Mouse (Mus musculus) intestine, embryonic 14.5 days (tissue): ENCODE data around the gene Fbxo31. TPM values are rescaled to one million over a fixed set of nuclear protein-coding genes. Genes with fewer than 3 reads are reported as not detected.
A peak's percentile ranks its signal among the peaks of the same experiment; 100 is the strongest.

Experiments
- ATAC-seq: fragments of 200-750 bp; cut with Nextera tagmentation; replicated peaks from 2 replicates; pipeline ENCODE4 v1.8.0; 2017; ENCODE audit warnings: low read depth, moderate number of reproducible peaks, moderate TSS enrichment, moderate library complexity; ENCODE audit not compliant: low FRiP score, low TSS enrichment
- DNase-seq: peaks from one replicate; pipeline ENCODE4 v3.0.0-alpha.2; 2018; ENCODE audit warnings: low spot score
- H3K27ac ChIP-seq: fragments of 300-500 bp; sonication (generic); 2 replicates; pipeline ENCODE4 v1.5.1; 2014; ENCODE audit warnings: low read depth, mild to moderate bottlenecking, control low read depth
- H3K27me3 ChIP-seq: fragments of 300-500 bp; sonication (generic); replicated peaks from 2 replicates; pipeline ENCODE4 v1.6.1; 2014; ENCODE audit warnings: low read length, control low read depth; ENCODE audit not compliant: control insufficient read depth, insufficient read depth
- H3K36me3 ChIP-seq: fragments of 300-500 bp; sonication (generic); 2 replicates; pipeline ENCODE4 v1.6.1; 2014; ENCODE audit warnings: low read length, control low read depth; ENCODE audit not compliant: control insufficient read depth, insufficient read depth
- H3K4me1 ChIP-seq: fragments of 300-500 bp; sonication (generic); replicated peaks from 2 replicates; pipeline ENCODE4 v1.6.1; 2014; ENCODE audit warnings: low read length, control low read depth, mixed read lengths; ENCODE audit not compliant: control insufficient read depth, insufficient read depth
- H3K4me2 ChIP-seq: fragments of 300-500 bp; sonication (generic); 2 replicates; pipeline ENCODE4 v1.6.1; 2014; ENCODE audit warnings: low read length
- H3K4me3 ChIP-seq: fragments of 300-500 bp; sonication (generic); 2 replicates; pipeline ENCODE4 v1.5.1; 2014; ENCODE audit warnings: low read depth, low read length, control low read depth, mixed read lengths
- H3K9ac ChIP-seq: fragments of 300-500 bp; sonication (generic); 2 replicates; pipeline ENCODE4 v1.6.1; 2014; ENCODE audit warnings: mild to moderate bottlenecking, low read length
- H3K9me3 ChIP-seq: fragments of 300-500 bp; sonication (generic); 2 replicates; pipeline ENCODE4 v1.6.1; 2016; ENCODE audit warnings: low read length, control low read depth; ENCODE audit not compliant: control insufficient read depth
- WGBS: fragments of 180-500 bp; shearing (Covaris S2); extraction: QIAGEN DNeasy Blood & Tissue Kit; methylation state at CpG from one replicate; pipeline ENCODE4 v1.1.7; 2014; 5-methylcytosine and 5-hydroxymethylcytosine counted together
- polyA plus RNA-seq: library from polyadenylated mRNA; unstranded; fragments of >200 nt; fragmentation: Nextera tagmentation; extraction: Ambion mirVana; gene quantifications from 2 replicates; pipeline ENCODE4 v1.2.1, GENCODE M21; 2014

The Fbxo31 gene
- polyA plus RNA-seq, 1 experiment from 2014 or later, result 14.5 TPM

DNA sequence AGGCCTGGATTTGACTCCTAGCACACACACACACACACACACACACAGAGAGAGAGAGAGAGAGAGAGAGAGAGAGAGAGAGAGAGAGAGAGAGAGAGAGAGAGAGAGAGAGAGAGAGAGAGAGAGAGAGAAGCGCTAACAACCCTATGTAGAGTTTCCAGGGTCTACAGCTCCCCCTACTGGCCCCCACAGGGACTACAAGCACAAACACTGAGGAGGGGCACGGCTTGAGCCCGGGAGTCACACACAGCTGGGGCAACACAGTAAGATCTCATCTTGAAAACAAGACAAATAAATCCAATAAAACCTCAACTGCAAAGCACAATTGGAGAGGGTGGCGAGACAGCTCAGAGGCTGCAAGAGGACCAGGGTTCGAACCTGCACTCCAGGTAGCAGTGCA lies 46.2 kb downstream of the Fbxo31 start:
- WGBS, result 49% methylated on average over 5 of the region's 5 CpGs
- ATAC-seq (no peak), DNase-seq (peak; percentile 76)

GRCm38 (mm10) chr8:121530639-121531038 lies 48.0 kb downstream of the Fbxo31 start:
- H3K9me3 ChIP-seq, result no peaks in the 10 kb centered on the region
- no peak overlapping the region for H3K4me2 ChIP-seq
- no peak overlapping the region for H3K9ac ChIP-seq
- WGBS, result 73% methylated on average over 10 of the region's 10 CpGs
- peaks cover 3% of the 10 kb centered on the region; the same call in 1 of the 2 replicates for H3K4me1 ChIP-seq
- no peak overlapping the region for H3K27ac ChIP-seq
- no peaks in the 10 kb centered on the region for H3K36me3 ChIP-seq
- ATAC-seq (no peak), DNase-seq (no peak)
- 0 out of 2 replicates have a peak, but pooled peaks cover 3% of the 10 kb centered on the region for H3K27me3 ChIP-seq
- no peak overlapping the region for H3K4me3 ChIP-seq

More for the DNA sequence above, 46.2 kb downstream of the Fbxo31 start:
- H3K4me1 ChIP-seq, result no peaks in the 10 kb centered on the region
- H3K9me3 ChIP-seq, result no peaks in the 10 kb centered on the region
- no peak overlapping the region for H3K9ac ChIP-seq
- H3K27me3 ChIP-seq, result 0 out of 2 replicates have a peak, but pooled peaks cover 3% of the 10 kb centered on the region
- H3K4me2 ChIP-seq, result no peak overlapping the region
- no peak overlapping the region for H3K27ac ChIP-seq
- H3K4me3 ChIP-seq, result no peak overlapping the region
- no peaks in the 10 kb centered on the region for H3K36me3 ChIP-seq

- Histone ChIP-seq H3K9me3 (no peaks in the 10 kb centered on the region), H3K27me3 (0 out of 2 replicates have a peak, but pooled peaks cover 3% of the 10 kb centered on the region), H3K36me3 (no peaks in the 10 kb centered on the region), H3K4me3 (no peak overlapping the region), H3K4me1 (peaks cover 3% of the 10 kb centered on the region; the same call in 1 of the 2 replicates), H3K9ac (no peak overlapping the region), H3K4me2 (no peak overlapping the region), H3K27ac (no peak overlapping the region)
- ATAC-seq (no peak), DNase-seq (no peak)
- WGBS, result 86% methylated on average over 15 of the region's 15 CpGs
These were observed 49.8 kb downstream of the Fbxo31 start for GRCm38 (mm10) chr8:121528790-121529189.

DNA sequence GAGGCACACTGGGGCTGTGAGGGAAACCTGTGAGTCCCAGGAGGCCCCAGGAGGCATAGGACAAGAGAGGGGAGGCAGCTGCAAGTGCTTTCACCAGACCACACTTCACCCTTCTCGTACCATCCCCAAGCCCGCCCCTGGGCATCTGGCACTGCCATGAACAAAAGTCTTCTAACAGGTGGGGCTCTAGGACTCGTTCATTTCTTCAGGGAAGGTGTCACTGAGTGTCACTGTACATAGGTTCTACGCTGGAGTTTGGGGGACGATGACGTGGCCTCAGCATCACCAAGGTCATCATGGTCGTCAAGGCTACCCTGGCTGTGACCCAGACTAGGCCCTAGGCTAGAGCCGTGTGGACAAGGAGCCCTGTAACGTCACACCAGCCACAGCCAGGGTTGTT lies 50.9 kb downstream of the Fbxo31 start:
- WGBS, result 84% methylated on average over 9 of the region's 9 CpGs
- Histone ChIP-seq H3K4me2 (no peak overlapping the region), H3K27ac (no peak overlapping the region), H3K4me1 (peaks cover 3% of the 10 kb centered on the region; the same call in 1 of the 2 replicates), H3K9ac (no peak overlapping the region), H3K9me3 (no peaks in the 10 kb centered on the region), H3K27me3 (0 out of 2 replicates have a peak, but pooled peaks cover 3% of the 10 kb centered on the region), H3K36me3 (no peaks in the 10 kb centered on the region), H3K4me3 (no peak overlapping the region)
- DNase-seq (no peak), ATAC-seq (no peak)

- no peak for DNase-seq
- H3K4me3 ChIP-seq, result no peak overlapping the region
- ATAC-seq, result no peak; the same call in 1 of the 2 replicates
- H3K27ac ChIP-seq, result no peak overlapping the region
- H3K4me2 ChIP-seq, result no peak overlapping the region
- H3K36me3 ChIP-seq, result no peaks in the 10 kb centered on the region
- H3K9ac ChIP-seq, result no peak overlapping the region
- 0 out of 2 replicates have a peak, but pooled peaks cover 3% of the 10 kb centered on the region for H3K27me3 ChIP-seq
- peaks cover 3% of the 10 kb centered on the region; the same call in 1 of the 2 replicates for H3K4me1 ChIP-seq
- H3K9me3 ChIP-seq, result no peaks in the 10 kb centered on the region
- WGBS, result 47% methylated on average over 6 of the region's 6 CpGs
These were observed 51.6 kb downstream of the Fbxo31 start for GRCm38 (mm10) chr8:121526811-121527550.

DNA sequence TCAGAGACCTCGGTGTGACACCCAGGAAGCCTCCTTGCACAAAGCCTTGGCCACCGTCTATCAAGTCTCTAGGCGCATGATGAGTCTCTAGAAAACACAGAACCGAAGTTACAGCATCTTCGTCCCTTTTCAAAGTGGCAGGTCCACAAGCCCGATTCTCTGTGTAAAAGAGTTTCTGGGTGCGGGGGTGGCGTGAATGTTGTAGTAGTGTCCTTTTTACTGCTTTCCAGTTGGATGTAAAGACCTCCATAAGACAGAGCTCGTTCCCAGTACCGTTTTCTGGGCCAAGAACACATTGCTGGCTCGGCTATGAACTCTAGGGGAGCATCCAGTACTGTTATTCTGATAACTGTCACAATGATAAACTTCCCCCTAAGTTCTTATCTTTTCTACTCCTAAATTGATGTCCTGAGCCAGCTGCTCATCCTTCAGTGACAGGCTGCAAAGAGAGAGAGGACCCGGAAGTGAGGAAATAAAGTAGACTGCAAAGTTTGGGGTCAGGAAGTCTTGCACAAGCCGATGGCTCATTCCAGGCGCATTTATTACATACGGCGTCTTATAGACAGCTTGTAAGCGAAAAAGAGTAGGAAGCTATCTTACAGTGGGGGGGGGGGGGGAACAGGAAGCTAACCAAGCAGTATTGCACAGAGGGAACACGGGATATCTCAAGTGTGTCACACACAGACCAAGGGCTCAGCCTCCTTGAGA lies 53.3 kb downstream of the Fbxo31 start:
- H3K27ac ChIP-seq, result no peak overlapping the region
- H3K27me3 ChIP-seq, result no peaks in the 10 kb centered on the region
- ATAC-seq (no peak), DNase-seq (no peak)
- no peaks in the 10 kb centered on the region for H3K9me3 ChIP-seq
- H3K4me2 ChIP-seq, result no peak overlapping the region
- 63% methylated on average over 18 of the region's 18 CpGs for WGBS
- peaks cover 3% of the 10 kb centered on the region; the same call in 1 of the 2 replicates for H3K4me1 ChIP-seq
- H3K4me3 ChIP-seq, result no peak overlapping the region
- no peaks in the 10 kb centered on the region for H3K36me3 ChIP-seq
- H3K9ac ChIP-seq, result no peak overlapping the region

DNA sequence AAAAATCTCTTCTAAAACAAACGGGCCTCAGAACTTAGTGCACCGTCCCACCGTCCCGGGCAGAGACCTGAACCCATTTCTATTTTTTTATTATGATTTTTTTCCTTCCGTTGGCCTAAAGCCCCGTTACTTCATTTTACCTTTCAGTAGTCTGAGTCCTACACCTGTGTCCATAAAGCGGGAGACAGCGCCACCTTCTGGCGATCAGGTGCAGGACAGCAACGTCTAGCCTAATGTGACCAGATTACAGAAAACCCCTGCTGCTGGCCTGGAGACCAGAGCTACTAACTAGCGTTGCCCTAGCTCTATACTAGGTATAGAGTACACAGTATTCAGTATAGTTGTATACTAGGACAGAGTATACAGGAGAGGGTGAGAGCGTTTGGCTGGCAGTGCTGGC lies 65.2 kb downstream of the Fbxo31 start:
- no peaks in the 10 kb centered on the region for H3K4me1 ChIP-seq
- no peak overlapping the region for H3K9ac ChIP-seq
- H3K9me3 ChIP-seq, result no peaks in the 10 kb centered on the region
- peaks cover 17% of the 10 kb centered on the region for H3K27me3 ChIP-seq
- WGBS, result 4% methylated on average over 12 of the region's 12 CpGs
- H3K27ac ChIP-seq, result no peak overlapping the region
- no peaks in the 10 kb centered on the region for H3K36me3 ChIP-seq
- ATAC-seq (peak; percentile 73; the same call in 1 of the 2 replicates), DNase-seq (peak; percentile 93)
- H3K4me3 ChIP-seq, result no peak overlapping the region
- H3K4me2 ChIP-seq, result no peak overlapping the region

DNA sequence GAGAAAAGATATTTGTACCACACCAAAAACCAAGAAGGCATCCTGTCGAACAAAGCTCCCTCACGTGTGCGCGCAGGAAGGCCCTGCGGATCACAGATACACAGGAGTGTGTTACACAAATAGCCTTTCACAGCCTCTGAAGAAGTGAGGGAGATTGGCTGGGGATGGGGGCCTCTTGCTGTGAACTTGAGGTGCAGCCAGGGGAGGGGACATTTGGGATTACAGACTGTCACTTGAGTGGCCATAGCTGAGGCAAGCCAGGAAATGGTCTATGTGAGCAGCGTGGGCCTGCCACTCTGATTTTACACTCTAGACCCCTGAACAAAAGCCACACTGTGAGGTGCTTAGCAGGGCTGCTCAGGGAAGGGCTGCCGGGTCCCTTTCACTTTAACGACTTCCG lies 66.9 kb downstream of the Fbxo31 start:
- no peak for DNase-seq
- H3K9me3 ChIP-seq, result no peaks in the 10 kb centered on the region
- no peak overlapping the region for H3K4me3 ChIP-seq
- WGBS, result 57% methylated on average over 9 of the region's 9 CpGs
- no peak overlapping the region for H3K4me2 ChIP-seq
- no peak overlapping the region for H3K27ac ChIP-seq
- 0 out of 2 replicates have a peak, but pooled peaks cover 1% of the 10 kb centered on the region for H3K4me1 ChIP-seq
- peaks cover 19% of the 10 kb centered on the region for H3K27me3 ChIP-seq
- ATAC-seq, result no peak
- no peak overlapping the region for H3K9ac ChIP-seq
- H3K36me3 ChIP-seq, result no peaks in the 10 kb centered on the region
